Mouse (Mus musculus): ENCODE data around the gene Borcs5. TPM values are rescaled to one million over a fixed set of nuclear protein-coding genes. Genes with fewer than 3 reads are reported as not detected.
"Not testable (repeated sequence)": the region's sequence is repeated elsewhere in the genome, so short reads cannot be mapped to it uniquely, and the experiment has no call there.

Borcs5 gene
- polyA plus RNA-seq, 1 experiment from 2014 or later: 32.9 TPM

DNA sequence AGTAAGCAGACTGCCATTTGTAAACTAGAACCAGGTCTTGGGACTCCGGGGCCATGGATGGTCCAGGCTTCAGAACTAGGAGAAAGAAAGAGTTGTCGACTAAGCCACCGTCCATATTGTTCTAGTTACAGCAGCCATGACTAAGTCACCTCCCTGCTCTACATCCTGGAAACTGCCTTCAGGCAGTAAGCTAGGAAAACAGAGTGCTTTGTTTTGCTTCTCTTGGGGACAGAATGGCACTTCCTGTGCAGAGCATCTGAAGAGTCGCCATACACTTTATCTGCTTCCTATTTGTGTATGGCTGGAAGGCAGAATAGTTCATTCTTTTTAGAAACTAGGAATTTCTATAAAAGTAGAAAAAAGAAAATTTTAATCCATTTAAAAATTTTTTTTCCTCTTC lies 17.2 kb downstream of the Borcs5 start:
- no peaks in the 10 kb centered on the region for H3K36me3 ChIP-seq
- no peak overlapping the region for H3K9ac ChIP-seq (replicated peaks)
- H3K9me3 ChIP-seq: no peaks in the 10 kb centered on the region
- no peak overlapping the region for H3K4me2 ChIP-seq (replicated peaks)
- no peaks in the 10 kb centered on the region for H3K27me3 ChIP-seq
- WGBS: 83% methylated on average over 4 of the region's 4 CpGs
- H3K27ac ChIP-seq (replicated peaks): no peak overlapping the region
- H3K4me3 ChIP-seq: no peak overlapping the region
- ATAC-seq (ENCODE audit: low FRiP score, low read depth): no peak
- peaks cover 3% of the 10 kb centered on the region; the same call in 1 of the 2 replicates for H3K4me1 ChIP-seq

DNA sequence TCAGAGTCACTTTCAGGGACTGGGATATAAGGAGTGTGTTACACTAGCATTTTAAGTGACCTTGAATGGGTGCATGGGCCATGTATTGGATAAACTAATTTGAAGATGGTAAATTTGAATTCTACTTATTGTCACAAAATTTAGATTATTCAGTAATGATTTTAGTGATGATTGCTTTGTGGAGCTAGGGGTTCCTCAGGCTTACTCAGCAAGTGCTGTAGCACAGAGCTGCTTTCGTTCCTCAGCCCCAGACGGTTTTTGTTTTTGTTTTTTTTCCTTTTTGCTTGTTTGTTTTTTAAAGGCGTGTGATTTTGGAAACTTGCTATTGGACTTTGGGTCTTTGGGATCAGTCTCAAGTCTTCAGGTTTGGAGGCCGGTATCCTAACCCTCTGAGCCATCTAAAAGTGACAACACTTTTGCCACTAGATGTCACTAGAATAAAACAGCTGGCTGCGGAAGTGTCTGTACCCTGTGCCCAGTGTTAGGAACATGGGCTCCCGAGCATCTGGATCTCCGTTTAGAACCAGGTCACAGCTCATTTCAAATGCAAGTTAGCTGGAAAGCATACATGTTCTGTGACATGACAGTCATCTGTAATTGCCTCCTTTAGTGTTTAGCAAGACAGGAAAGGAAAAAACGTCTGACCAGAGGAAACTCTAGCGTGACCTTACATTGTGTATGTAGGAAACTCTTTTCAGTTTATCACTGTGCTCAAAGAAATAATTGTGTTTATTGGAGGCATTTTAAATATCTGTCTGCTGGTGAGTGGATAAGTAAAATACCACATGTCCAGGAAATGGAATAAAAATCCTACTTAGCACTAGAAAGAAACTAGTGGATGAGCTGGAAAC lies 20.0 kb downstream of the Borcs5 start:
- Histone ChIP-seq H3K9me3 (no peaks in the 10 kb centered on the region), H3K9ac (replicated peaks) (no peak overlapping the region), H3K4me3 (no peak overlapping the region), H3K4me2 (replicated peaks) (no peak overlapping the region), H3K36me3 (no peaks in the 10 kb centered on the region), H3K27ac (replicated peaks) (no peak overlapping the region), H3K4me1 (peaks cover 3% of the 10 kb centered on the region; the same call in 1 of the 2 replicates), H3K27me3 (no peaks in the 10 kb centered on the region)
- ATAC-seq (ENCODE audit: low FRiP score, low read depth): peak; percentile 68; the same call in 1 of the 2 replicates
- WGBS: 22% methylated on average over 9 of the region's 9 CpGs

DNA sequence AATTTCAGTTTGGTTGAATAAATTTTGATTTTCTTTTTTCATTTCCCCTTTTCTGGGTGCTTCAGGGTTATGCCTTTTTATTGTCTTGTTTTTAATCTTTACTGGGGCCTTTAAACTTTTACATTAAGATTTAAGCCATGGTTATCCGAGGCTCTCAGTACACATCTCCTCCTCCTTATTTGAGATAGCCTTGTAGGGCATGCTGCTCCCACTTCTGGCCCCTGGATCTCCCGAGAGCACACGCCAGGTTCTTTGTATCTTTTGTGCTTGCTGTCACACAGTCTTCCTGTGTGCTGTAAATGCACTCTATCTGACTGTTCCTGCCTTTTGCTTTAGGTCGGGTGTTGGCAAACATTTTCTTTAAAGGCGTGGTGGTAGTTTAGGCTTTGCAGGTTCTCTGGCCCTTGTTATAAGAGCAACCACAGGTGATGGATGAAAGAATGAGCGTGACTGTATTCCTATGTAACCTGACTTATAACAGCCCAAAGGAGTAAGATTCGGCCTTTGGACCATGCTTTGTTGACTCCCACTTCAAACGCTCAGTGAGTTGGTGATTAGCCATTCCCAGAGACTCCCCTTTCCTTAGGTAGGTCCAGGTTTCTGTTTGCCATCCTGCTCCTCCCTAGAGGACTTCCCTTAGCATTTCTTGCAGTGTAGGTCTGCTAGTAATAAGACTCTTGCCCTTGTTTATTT lies 21.6 kb downstream of the Borcs5 start:
- 85% methylated on average over 8 of the region's 8 CpGs for WGBS
- H3K9me3 ChIP-seq: no peaks in the 10 kb centered on the region
- no peaks in the 10 kb centered on the region for H3K36me3 ChIP-seq
- H3K27ac ChIP-seq (replicated peaks): no peak overlapping the region
- no peak overlapping the region for H3K4me3 ChIP-seq
- H3K9ac ChIP-seq (replicated peaks): no peak overlapping the region
- H3K4me1 ChIP-seq: peaks cover 3% of the 10 kb centered on the region; the same call in 1 of the 2 replicates
- no peaks in the 10 kb centered on the region for H3K27me3 ChIP-seq
- no peak for ATAC-seq (ENCODE audit: low FRiP score, low read depth)
- H3K4me2 ChIP-seq (replicated peaks): no peak overlapping the region

GRCm38 (mm10) chr6:134664573-134664972 lies 25.3 kb downstream of the Borcs5 start:
- ATAC-seq (ENCODE audit: low FRiP score, low read depth): no peak
- H3K4me3 ChIP-seq: no peak overlapping the region
- 84% methylated on average over 5 of the region's 5 CpGs for WGBS
- H3K4me2 ChIP-seq (replicated peaks): no peak overlapping the region
- no peaks in the 10 kb centered on the region for H3K9me3 ChIP-seq
- no peak overlapping the region for H3K9ac ChIP-seq (replicated peaks)
- no peak overlapping the region for H3K27ac ChIP-seq (replicated peaks)
- H3K36me3 ChIP-seq: no peaks in the 10 kb centered on the region
- H3K27me3 ChIP-seq: no peaks in the 10 kb centered on the region
- H3K4me1 ChIP-seq: peaks cover under 1% of the 10 kb centered on the region; the same call in 1 of the 2 replicates

- H3K27me3 ChIP-seq: no peaks in the 10 kb centered on the region
- WGBS: 87% methylated on average over 9 of the region's 9 CpGs
- H3K4me1 ChIP-seq: no peaks in the 10 kb centered on the region
- H3K9ac ChIP-seq (replicated peaks): no peak overlapping the region
- H3K4me3 ChIP-seq: no peak overlapping the region
- no peak overlapping the region for H3K4me2 ChIP-seq (replicated peaks)
- ATAC-seq (ENCODE audit: low FRiP score, low read depth): no peak
- no peak overlapping the region for H3K27ac ChIP-seq (replicated peaks)
- no peaks in the 10 kb centered on the region for H3K36me3 ChIP-seq
- H3K9me3 ChIP-seq: no peaks in the 10 kb centered on the region
Measured at GRCm38 (mm10) chr6:134665817-134666216, 26.5 kb downstream of the Borcs5 start.

- no peaks in the 10 kb centered on the region for H3K9me3 ChIP-seq
- H3K27me3 ChIP-seq: no peaks in the 10 kb centered on the region
- no peak for ATAC-seq (ENCODE audit: low FRiP score, low read depth)
- no peak overlapping the region for H3K27ac ChIP-seq (replicated peaks)
- H3K4me3 ChIP-seq: no peak overlapping the region
- H3K36me3 ChIP-seq: no peaks in the 10 kb centered on the region
- H3K4me2 ChIP-seq (replicated peaks): no peak overlapping the region
- 92% methylated on average over 2 of the region's 2 CpGs for WGBS
- H3K4me1 ChIP-seq: no peaks in the 10 kb centered on the region
- H3K9ac ChIP-seq (replicated peaks): no peak overlapping the region
Measured at GRCm38 (mm10) chr6:134668519-134668918, 29.2 kb downstream of the Borcs5 start.

DNA sequence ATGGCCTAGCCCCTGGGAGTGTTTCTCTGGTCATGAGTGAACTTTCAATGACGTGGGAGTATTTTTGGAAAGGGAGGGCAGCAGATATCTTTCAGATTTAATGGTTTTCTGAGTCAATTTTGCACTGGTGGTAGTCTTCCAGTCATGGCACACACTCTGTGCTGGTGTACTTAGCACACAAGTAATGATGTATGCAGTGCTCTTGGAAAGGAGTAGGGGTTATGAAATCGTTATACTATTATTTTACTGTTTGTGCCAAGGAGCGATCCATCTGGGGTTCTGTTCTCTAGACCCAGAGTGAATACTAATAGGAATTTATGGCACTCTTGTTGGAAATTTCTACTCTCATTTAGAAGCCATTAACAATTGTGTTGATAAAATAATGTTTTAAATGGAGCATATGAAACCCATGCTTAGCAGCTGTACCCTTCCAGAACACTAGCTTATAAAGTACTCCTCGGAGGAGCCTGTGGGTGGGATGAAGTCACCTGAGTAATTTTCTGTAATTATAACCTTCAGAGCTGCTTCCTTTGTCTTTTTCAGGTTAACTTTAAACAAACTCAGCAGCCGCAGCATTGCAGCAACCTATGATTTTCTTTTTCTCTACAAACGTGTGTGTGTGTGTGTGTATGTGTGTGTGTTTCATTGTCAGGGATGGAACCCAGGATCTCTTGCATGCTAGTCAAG lies 30.0 kb downstream of the Borcs5 start:
- no peak overlapping the region for H3K27ac ChIP-seq (replicated peaks)
- WGBS: 86% methylated on average over 6 of the region's 6 CpGs
- no peaks in the 10 kb centered on the region for H3K36me3 ChIP-seq
- no peak for ATAC-seq (ENCODE audit: low FRiP score, low read depth)
- no peaks in the 10 kb centered on the region for H3K9me3 ChIP-seq
- H3K27me3 ChIP-seq: no peaks in the 10 kb centered on the region
- no peak overlapping the region for H3K4me3 ChIP-seq
- no peak overlapping the region for H3K4me2 ChIP-seq (replicated peaks)
- H3K9ac ChIP-seq (replicated peaks): no peak overlapping the region
- no peaks in the 10 kb centered on the region for H3K4me1 ChIP-seq

GRCm38 (mm10) chr6:134670881-134671411 lies 31.6 kb downstream of the Borcs5 start:
- no peaks in the 10 kb centered on the region for H3K27me3 ChIP-seq
- H3K4me2 ChIP-seq (replicated peaks): no peak overlapping the region
- WGBS: 59% methylated on average over 4 of the region's 4 CpGs
- H3K4me1 ChIP-seq: no peaks in the 10 kb centered on the region
- no peak overlapping the region for H3K27ac ChIP-seq (replicated peaks)
- H3K9me3 ChIP-seq: no peaks in the 10 kb centered on the region
- H3K9ac ChIP-seq (replicated peaks): no peak overlapping the region
- no peak for ATAC-seq (ENCODE audit: low FRiP score, low read depth)
- no peak overlapping the region for H3K4me3 ChIP-seq
- H3K36me3 ChIP-seq: no peaks in the 10 kb centered on the region

DNA sequence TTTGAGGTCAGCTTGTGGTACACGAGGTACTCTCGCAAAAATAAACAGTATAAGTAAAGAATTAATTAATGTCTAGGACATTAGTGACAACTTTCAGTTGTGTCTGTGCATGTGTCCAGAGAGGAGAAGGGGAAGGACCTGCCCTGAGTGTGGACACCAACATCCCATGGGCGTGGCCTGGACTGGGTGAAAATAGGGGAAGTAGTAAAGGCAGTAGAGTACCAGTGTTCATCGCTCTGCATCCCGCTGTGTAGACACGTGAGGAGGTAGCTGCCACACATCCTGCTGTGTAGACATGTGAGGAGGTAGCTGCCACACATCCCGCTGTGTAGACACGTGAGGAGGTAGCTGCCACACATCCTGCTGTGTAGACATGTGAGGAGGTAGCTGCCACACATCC lies 34.4 kb downstream of the Borcs5 start:
- not testable (repeated sequence) for H3K27me3 ChIP-seq; H3K9me3 ChIP-seq; H3K9ac ChIP-seq (replicated peaks); H3K36me3 ChIP-seq; H3K4me3 ChIP-seq; H3K4me1 ChIP-seq; H3K4me2 ChIP-seq (replicated peaks); ATAC-seq (ENCODE audit: low FRiP score, low read depth); H3K27ac ChIP-seq (replicated peaks)
- 86% methylated on average over 8 of the region's 8 CpGs for WGBS

- Histone ChIP-seq H3K4me2 (replicated peaks) (no peak overlapping the region), H3K9me3 (no peaks in the 10 kb centered on the region), H3K36me3 (no peaks in the 10 kb centered on the region), H3K9ac (replicated peaks) (no peak overlapping the region), H3K4me3 (no peak overlapping the region), H3K4me1 (no peaks in the 10 kb centered on the region), H3K27ac (replicated peaks) (no peak overlapping the region), H3K27me3 (no peaks in the 10 kb centered on the region)
- ATAC-seq (ENCODE audit: low FRiP score, low read depth): no peak
- 86% methylated on average over 4 of the region's 4 CpGs for WGBS
Measured at GRCm38 (mm10) chr6:134677504-134677903, 38.2 kb downstream of the Borcs5 start.

- 84% methylated on average over 3 of the region's 3 CpGs for WGBS
- no peaks in the 10 kb centered on the region for H3K36me3 ChIP-seq
- no peaks in the 10 kb centered on the region for H3K9me3 ChIP-seq
- no peaks in the 10 kb centered on the region for H3K27me3 ChIP-seq
- no peak overlapping the region for H3K4me2 ChIP-seq (replicated peaks)
- H3K4me1 ChIP-seq: no peaks in the 10 kb centered on the region
- no peak overlapping the region for H3K9ac ChIP-seq (replicated peaks)
- ATAC-seq (ENCODE audit: low FRiP score, low read depth): no peak
- no peak overlapping the region for H3K4me3 ChIP-seq
- H3K27ac ChIP-seq (replicated peaks): no peak overlapping the region
Measured at GRCm38 (mm10) chr6:134678037-134678436, 38.7 kb downstream of the Borcs5 start.

DNA sequence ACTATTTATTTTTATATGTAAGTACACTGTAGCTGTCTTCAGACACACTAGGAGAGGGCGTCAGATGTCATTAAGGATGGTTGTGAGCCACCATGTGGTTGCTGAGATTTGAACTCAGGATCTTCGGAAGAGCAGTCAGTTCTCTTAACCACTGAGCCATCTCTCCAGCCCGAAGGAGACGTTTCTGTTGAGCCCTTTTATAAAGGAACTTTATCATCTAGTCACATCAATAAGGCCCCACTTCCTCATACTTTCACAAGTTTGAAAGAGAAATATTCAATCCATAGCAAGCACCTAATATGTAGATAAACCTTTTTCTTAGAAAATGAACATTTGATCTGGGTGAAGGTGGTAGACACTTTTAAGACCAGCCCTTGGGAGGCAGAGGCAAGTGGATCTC lies 40.0 kb downstream of the Borcs5 start:
- not testable (repeated sequence) for ATAC-seq (ENCODE audit: low FRiP score, low read depth); H3K4me3 ChIP-seq; H3K27ac ChIP-seq (replicated peaks); H3K36me3 ChIP-seq; H3K4me2 ChIP-seq (replicated peaks); H3K9ac ChIP-seq (replicated peaks); H3K27me3 ChIP-seq; H3K9me3 ChIP-seq; H3K4me1 ChIP-seq
- 95% methylated on average over 4 of the region's 4 CpGs for WGBS

Data from midbrain, embryonic 12.5 days (tissue).